Mouse (Mus musculus) liver, embryonic 14.5 days (tissue): ENCODE results near the gene Frem1. TPM values are rescaled to one million over a fixed set of nuclear protein-coding genes. Genes with fewer than 3 reads are reported as not detected.

Source experiments
- ATAC-seq: fragments of 200-750 bp; cut with Nextera tagmentation; 2 replicates; pipeline ENCODE4 v1.8.0; 2017; ENCODE audit warnings: moderate number of reproducible peaks, mild to moderate bottlenecking, moderate library complexity; ENCODE audit not compliant: insufficient read depth
- DNase-seq, 3 experiments: peaks; one replicate each; pipeline ENCODE4 v3.0.0-alpha.2; 2012 to 2013; ENCODE audit warnings: low read depth in 3 of 3, low spot score in 3 of 3
- H3K27ac ChIP-seq: fragments of 300-500 bp; sonication (generic); 2 replicates; pipeline ENCODE4 v1.5.1; 2014; ENCODE audit warnings: moderate library complexity, mild to moderate bottlenecking, control low read depth, inconsistent platforms
- H3K27me3 ChIP-seq: fragments of 300-500 bp; sonication (generic); 2 replicates; pipeline ENCODE4 v1.6.1; 2014; ENCODE audit warnings: mild to moderate bottlenecking, low read length, moderate library complexity; ENCODE audit not compliant: control insufficient read depth, insufficient read depth
- H3K36me3 ChIP-seq: fragments of 300-500 bp; sonication (generic); replicated peaks from 2 replicates; pipeline ENCODE4 v1.6.1; 2014; ENCODE audit warnings: low read depth; ENCODE audit not compliant: control insufficient read depth, insufficient read depth
- H3K4me1 ChIP-seq, 2 experiments: fragments of 200-500 bp in 1 of 2; fragments of 300-500 bp in 1 of 2; sonication (generic) in 1 of 2; replicated peaks; 2 replicates each; pipeline ENCODE4 v1.6.1; 2012 to 2014; ENCODE audit warnings: antibody characterized with exemption in 1 of 2, inconsistent platforms in 1 of 2, low read length in 1 of 2; ENCODE audit not compliant: control insufficient read depth in 2 of 2, insufficient read depth in 2 of 2
- H3K4me2 ChIP-seq: fragments of 300-500 bp; sonication (generic); 2 replicates; pipeline ENCODE4 v1.6.1; 2014; ENCODE audit warnings: low read depth, mild to moderate bottlenecking, control low read depth, moderate library complexity
- H3K4me3 ChIP-seq, 2 experiments: fragments of 200-500 bp in 1 of 2; fragments of 300-500 bp in 1 of 2; sonication (generic) in 1 of 2; 2 replicates each; pipeline ENCODE4 v1.5.1; 2012 to 2014; ENCODE audit warnings: low read depth in 2 of 2, low read length in 2 of 2, mild to moderate bottlenecking in 2 of 2, control low read depth in 1 of 2, inconsistent platforms in 1 of 2, moderate library complexity in 1 of 2; ENCODE audit not compliant: insufficient read depth in 1 of 2
- H3K9ac ChIP-seq: fragments of 300-500 bp; sonication (generic); replicated peaks from 2 replicates; pipeline ENCODE4 v1.6.1; 2014; ENCODE audit warnings: mild to moderate bottlenecking, control low read depth, moderate library complexity
- H3K9me3 ChIP-seq: fragments of 300-500 bp; sonication (generic); 2 replicates; pipeline ENCODE4 v1.6.1; 2016; ENCODE audit warnings: low read length, mixed read lengths; ENCODE audit not compliant: control insufficient read depth
- CTCF ChIP-seq: IDR thresholded peaks from 2 replicates; pipeline ENCODE4 v1.5.1; 2016; ENCODE audit warnings: antibody characterized with exemption, low read depth, control low read depth
- EP300 ChIP-seq: IDR thresholded peaks from 2 replicates; pipeline ENCODE4 v1.6.1; 2016; ENCODE audit warnings: antibody characterized with exemption, low read depth
- WGBS: fragments of 180-500 bp; shearing (Covaris S2); extraction: QIAGEN DNeasy Blood & Tissue Kit; methylation state at CpG from one replicate; pipeline ENCODE4 v1.1.7; 2014; ENCODE audit not compliant: insufficient replicate concordance; 5-methylcytosine and 5-hydroxymethylcytosine counted together
- polyA plus RNA-seq, 2 experiments: library from polyadenylated mRNA; depleted of rRNA in 1 of 2; stranded (reverse) in 1 of 2; unstranded in 1 of 2; fragments of >200 nt; fragmentation: Nextera tagmentation in 1 of 2; extraction: Ambion mirVana in 1 of 2; gene quantifications; 2 replicates each; pipeline versions ENCODE4 v1.2.1 to v1.2.3; 2012 to 2014

Frem1 gene
- polyA plus RNA-seq, 2 experiments = 0.76 to 0.93 TPM

DNA sequence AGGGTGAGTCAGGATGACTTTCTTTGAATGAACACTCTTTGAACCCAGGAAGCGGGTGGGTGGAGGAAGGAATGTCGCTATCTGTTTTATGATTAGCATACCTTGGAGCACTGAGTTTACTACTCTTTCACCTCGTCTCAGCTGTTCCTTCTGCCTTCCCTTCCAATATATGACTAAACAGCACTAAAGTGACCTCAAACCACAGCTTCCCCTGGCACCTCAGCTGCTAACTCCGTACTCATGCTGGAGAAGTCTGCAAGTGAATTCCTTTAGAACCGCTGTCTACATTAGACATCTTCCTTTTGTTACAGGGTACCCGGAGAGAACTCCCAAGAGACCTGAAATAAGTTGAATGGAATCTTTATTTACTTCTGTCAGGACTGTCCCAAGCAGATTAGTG lies 181.2 kb downstream of the Frem1 start:
- no peaks in the 10 kb centered on the region for H3K27me3 ChIP-seq
- DNase-seq (no peak), ATAC-seq (no peak)
- no peak overlapping the region for H3K9ac ChIP-seq
- no peak overlapping the region for H3K27ac ChIP-seq
- WGBS = 30% methylated on average over 6 of the region's 6 CpGs
- H3K4me1 ChIP-seq = no peaks in the 10 kb centered on the region
- no peak overlapping the region for H3K4me3 ChIP-seq
- no peak overlapping the region for H3K4me2 ChIP-seq
- no peaks in the 10 kb centered on the region for H3K36me3 ChIP-seq
- H3K9me3 ChIP-seq = no peaks in the 10 kb centered on the region
- no peak for TF ChIP-seq CTCF
- TF ChIP-seq EP300 = no peak

DNA sequence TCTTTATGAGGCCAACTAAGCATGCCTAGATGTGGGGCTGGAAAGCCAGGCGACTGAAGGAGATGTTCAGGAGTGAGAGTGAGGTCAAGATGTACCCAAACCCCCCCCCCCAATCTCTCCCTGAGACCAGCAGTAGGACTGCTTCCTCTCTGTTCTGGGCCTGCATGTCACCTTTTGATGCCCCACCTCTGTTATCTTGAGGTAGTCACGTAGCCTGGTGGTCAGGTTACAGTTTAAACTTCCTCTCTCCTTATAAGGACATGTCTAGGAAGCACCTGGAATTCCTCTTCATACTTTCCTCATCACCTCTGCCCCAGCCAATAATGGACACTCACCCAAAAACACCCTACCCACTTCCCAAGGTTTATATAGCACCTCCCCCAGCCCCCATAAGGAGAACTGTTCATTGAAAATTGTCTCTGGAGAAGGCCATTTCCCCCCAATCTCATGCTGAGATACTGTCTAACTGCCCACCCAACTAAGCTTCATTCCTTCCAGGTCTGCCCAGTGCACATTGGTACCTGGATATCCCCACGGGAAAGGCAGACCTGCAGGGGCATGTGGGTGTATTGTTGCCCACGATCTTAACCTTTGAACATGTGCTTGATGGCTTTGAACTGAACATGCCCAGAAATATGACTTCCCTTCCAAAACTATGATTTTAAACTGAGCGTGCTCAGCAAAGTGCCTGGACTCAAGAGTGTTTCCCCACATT lies 184.3 kb downstream of the Frem1 start:
- 48% methylated on average over 5 of the region's 5 CpGs for WGBS
- no peak overlapping the region for H3K4me2 ChIP-seq
- no peak overlapping the region for H3K27ac ChIP-seq
- no peaks in the 10 kb centered on the region for H3K4me1 ChIP-seq
- no peaks in the 10 kb centered on the region for H3K36me3 ChIP-seq
- no peaks in the 10 kb centered on the region for H3K27me3 ChIP-seq
- H3K9ac ChIP-seq = no peak overlapping the region
- H3K9me3 ChIP-seq = no peaks in the 10 kb centered on the region
- ATAC-seq (no peak), DNase-seq (no peak)
- H3K4me3 ChIP-seq = no peak overlapping the region
- TF ChIP-seq CTCF = no peak
- no peak for TF ChIP-seq EP300

DNA sequence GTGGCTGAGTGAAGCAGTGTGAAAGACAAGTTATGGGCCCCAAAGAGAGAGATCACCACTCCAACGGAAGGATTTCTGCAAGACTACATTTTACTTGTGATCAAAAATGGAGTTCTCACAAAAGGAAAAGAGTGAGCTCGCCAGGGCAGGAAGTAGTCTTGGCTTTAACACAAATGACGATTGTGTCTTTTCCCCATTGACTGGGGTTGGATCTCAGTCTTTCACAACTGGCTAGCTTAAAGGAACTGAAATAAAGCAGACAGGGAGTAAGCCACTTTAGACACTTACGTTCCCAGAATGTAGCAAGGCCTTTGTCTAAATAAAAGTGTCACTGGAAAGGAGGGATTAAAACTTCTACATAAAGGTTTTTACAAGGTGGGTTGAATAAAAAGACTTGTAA lies 185.0 kb downstream of the Frem1 start:
- no peaks in the 10 kb centered on the region for H3K9me3 ChIP-seq
- no peaks in the 10 kb centered on the region for H3K27me3 ChIP-seq
- no peak overlapping the region for H3K4me3 ChIP-seq
- no peaks in the 10 kb centered on the region for H3K36me3 ChIP-seq
- no peaks in the 10 kb centered on the region for H3K4me1 ChIP-seq
- WGBS = 48% methylated on average over 4 of the region's 4 CpGs
- ATAC-seq (no peak), DNase-seq (no peak)
- H3K27ac ChIP-seq = no peak overlapping the region
- H3K9ac ChIP-seq = no peak overlapping the region
- H3K4me2 ChIP-seq = no peak overlapping the region
- TF ChIP-seq CTCF (no peak), EP300 (no peak)

DNA sequence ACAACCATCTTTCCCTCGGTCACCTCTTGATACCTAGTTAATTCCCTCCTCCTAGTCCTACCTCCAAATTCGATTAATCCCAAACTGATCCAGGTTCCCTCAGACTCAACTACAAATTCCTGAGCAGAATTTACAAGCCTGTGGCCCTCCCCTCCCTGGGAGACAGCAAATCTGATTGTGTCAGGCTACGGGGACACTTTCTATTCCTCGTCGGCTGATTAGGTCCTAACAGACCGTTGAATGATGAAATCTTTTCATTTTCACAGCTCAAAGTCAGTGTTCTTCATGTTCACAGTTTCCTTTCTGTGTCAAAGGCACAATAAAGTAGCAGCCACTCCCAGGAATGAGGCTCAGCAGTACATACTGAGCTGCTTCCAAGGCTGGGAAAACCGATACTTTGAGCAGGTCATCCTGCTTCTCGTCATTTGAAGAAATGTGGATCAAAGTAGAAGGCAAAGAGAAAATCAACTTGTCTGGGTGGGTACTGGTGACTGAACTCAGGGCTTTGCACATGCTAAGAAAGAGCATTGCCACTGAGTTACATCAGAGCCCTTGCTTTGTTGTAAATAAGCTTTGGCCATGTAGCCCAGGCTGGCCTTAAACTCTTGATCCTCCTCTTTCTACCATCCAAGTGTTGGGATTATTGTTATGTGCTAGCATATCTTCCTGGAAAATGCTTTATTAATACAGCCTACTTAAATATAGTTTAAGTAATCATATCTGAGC lies 187.0 kb downstream of the Frem1 start:
- ATAC-seq = no peak
- no peak for TF ChIP-seq CTCF
- TF ChIP-seq EP300 = no peak
- no peak overlapping the region for H3K4me3 ChIP-seq

DNA sequence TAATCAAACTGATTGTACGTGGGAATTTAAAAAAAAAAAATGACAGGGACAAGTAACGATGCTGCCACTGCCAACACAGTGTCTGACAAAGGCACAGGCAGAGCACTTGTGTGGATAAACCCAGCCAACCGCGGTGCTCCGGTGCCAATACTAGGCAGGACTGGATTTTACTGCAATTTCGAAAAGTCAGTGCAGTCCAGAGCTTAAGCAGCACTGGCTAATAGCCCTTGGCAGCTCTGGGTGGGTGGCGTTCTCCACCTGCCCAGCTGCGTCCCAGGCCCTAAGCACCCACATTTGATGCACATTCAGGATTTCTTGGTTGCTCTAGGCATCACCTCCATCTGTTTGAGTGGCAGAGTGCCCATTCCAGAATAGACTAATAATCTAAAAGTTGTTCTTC lies 188.8 kb downstream of the Frem1 start:
- DNase-seq (no peak), ATAC-seq (no peak)
- H3K4me2 ChIP-seq = no peak overlapping the region
- no peak for TF ChIP-seq EP300
- no peak overlapping the region for H3K4me3 ChIP-seq
- WGBS = 69% methylated on average over 8 of the region's 8 CpGs
- H3K36me3 ChIP-seq = no peaks in the 10 kb centered on the region
- H3K4me1 ChIP-seq = peaks cover 0 to 4% of the 10 kb centered on the region in 2 experiments; a peak in 2 of 4 replicates
- H3K9me3 ChIP-seq = no peaks in the 10 kb centered on the region
- H3K27ac ChIP-seq = no peak overlapping the region
- H3K27me3 ChIP-seq = no peaks in the 10 kb centered on the region
- H3K9ac ChIP-seq = no peak overlapping the region

More for the DNA sequence above, 187.0 kb downstream of the Frem1 start:
- Histone ChIP-seq H3K27me3 (no peaks in the 10 kb centered on the region), H3K36me3 (no peaks in the 10 kb centered on the region), H3K9ac (no peak overlapping the region), H3K27ac (no peak overlapping the region), H3K9me3 (no peaks in the 10 kb centered on the region), H3K4me2 (no peak overlapping the region), H3K4me1 (no peaks in the 10 kb centered on the region)
- WGBS = 61% methylated on average over 8 of the region's 8 CpGs
- DNase-seq = no peak
